Mouse (Mus musculus) heart, postnatal 0 days (tissue): ENCODE measurements at regions not wholly inside any gene's neighbourhood (a gene's known extent, or its start where the extent isn't known, plus 50 kb on each side); places are given as distances from the start of the nearest gene placed in this dataset.

Experiments
- ATAC-seq: fragments of 200-750 bp; cut with Nextera tagmentation; 2 replicates; pipeline ENCODE4 v1.8.0; 2017; ENCODE audit warnings: low read depth, moderate number of reproducible peaks, moderate library complexity; ENCODE audit not compliant: insufficient read depth
- DNase-seq: peaks from one replicate; pipeline ENCODE4 v3.0.0-alpha.2; 2016; ENCODE audit warnings: low spot score
- H3K27ac ChIP-seq: fragments of 300-500 bp; sonication (generic); 2 replicates; pipeline ENCODE4 v1.5.1; 2014; ENCODE audit warnings: low read depth, mild to moderate bottlenecking
- H3K27me3 ChIP-seq: fragments of 300-500 bp; sonication (generic); 2 replicates; pipeline ENCODE4 v1.6.1; 2014; ENCODE audit warnings: low read length, mixed read lengths; ENCODE audit not compliant: control insufficient read depth, insufficient read depth
- H3K36me3 ChIP-seq: fragments of 300-500 bp; sonication (generic); replicated peaks from 2 replicates; pipeline ENCODE4 v1.6.1; 2014; ENCODE audit warnings: low read length, mixed read lengths; ENCODE audit not compliant: control insufficient read depth, insufficient read depth
- H3K4me1 ChIP-seq: fragments of 300-500 bp; sonication (generic); 2 replicates; pipeline ENCODE4 v1.6.1; 2014; ENCODE audit warnings: antibody characterized with exemption; ENCODE audit not compliant: control insufficient read depth, insufficient read depth
- H3K4me2 ChIP-seq: fragments of 300-500 bp; sonication (generic); 2 replicates; pipeline ENCODE4 v1.6.1; 2014; ENCODE audit warnings: low read depth, mild to moderate bottlenecking, low read length, moderate library complexity
- H3K4me3 ChIP-seq: fragments of 300-500 bp; sonication (generic); 2 replicates; pipeline ENCODE4 v1.5.1; 2014; ENCODE audit warnings: low read depth, low read length
- H3K9ac ChIP-seq: fragments of 300-500 bp; sonication (generic); replicated peaks from 2 replicates; pipeline ENCODE4 v1.6.1; 2014; ENCODE audit warnings: low read depth, low read length, mixed read lengths
- H3K9me3 ChIP-seq: fragments of 300-500 bp; sonication (generic); replicated peaks from 2 replicates; pipeline ENCODE4 v1.6.1; 2016; ENCODE audit warnings: low read length; ENCODE audit not compliant: control insufficient read depth
- CTCF ChIP-seq: IDR thresholded peaks from 2 replicates; pipeline ENCODE4 v1.5.1; 2016; ENCODE audit warnings: antibody characterized with exemption, control low read depth, low read depth
- EP300 ChIP-seq: IDR thresholded peaks from 2 replicates; pipeline ENCODE4 v1.6.1; 2016; ENCODE audit warnings: antibody characterized with exemption, low read depth
- WGBS: fragments of 180-500 bp; shearing (Covaris S2); extraction: QIAGEN DNeasy Blood & Tissue Kit; methylation state at CpG from one replicate; pipeline ENCODE4 v1.1.7; 2014; 5-methylcytosine and 5-hydroxymethylcytosine counted together

DNA sequence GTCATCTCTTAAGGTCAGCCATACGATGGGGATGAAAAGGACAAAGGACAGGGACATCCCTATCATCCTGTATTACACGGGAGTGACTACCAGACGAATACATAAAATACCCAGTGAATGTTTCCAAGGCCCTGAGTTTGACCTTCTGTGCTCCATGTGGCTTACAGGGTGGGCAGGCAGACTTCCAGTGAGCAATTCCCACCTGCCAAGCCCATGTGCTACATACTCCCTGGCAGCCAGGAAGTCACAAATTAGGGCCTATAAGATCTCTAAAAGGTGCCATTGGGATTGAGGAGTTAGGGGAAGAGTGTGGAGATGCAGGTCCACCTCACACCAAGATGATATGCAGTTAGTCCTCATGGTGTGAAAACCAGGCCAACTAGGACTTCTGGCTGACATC is 233.1 kb upstream of the Kazn start:
- H3K27me3 ChIP-seq, result peaks cover 28% of the 10 kb centered on the region
- ATAC-seq (no peak), DNase-seq (no peak)
- TF ChIP-seq EP300, result no peak
- no peak for TF ChIP-seq CTCF
- H3K4me3 ChIP-seq, result no peak overlapping the region
- no peak overlapping the region for H3K27ac ChIP-seq
- no peak overlapping the region for H3K9ac ChIP-seq
- H3K36me3 ChIP-seq, result no peaks in the 10 kb centered on the region
- no peaks in the 10 kb centered on the region for H3K9me3 ChIP-seq
- 81% methylated on average over 3 of the region's 3 CpGs for WGBS
- no peaks in the 10 kb centered on the region for H3K4me1 ChIP-seq
- no peak overlapping the region for H3K4me2 ChIP-seq

DNA sequence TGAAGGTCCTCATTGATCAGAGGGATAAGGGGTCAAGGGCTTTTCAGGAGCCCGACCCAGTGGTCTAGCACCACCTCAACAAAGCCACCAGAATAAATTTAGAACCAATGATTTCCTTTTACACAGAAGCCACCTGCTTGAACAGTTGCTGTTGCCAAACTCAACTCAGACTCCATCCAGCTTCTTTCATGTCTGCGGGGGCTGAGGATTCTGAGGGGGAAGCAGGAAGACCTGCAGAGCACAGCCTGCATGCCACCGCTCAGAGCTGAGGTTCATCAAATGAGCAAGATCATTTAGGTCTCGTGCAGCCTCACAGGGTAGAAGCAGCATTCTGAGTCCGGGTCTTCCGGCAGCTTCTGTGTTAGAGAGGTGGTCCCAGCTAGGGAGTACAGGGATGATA is 231.6 kb upstream of the Kazn start:
- H3K27ac ChIP-seq, result no peak overlapping the region
- 74% methylated on average over 6 of the region's 6 CpGs for WGBS
- TF ChIP-seq CTCF (no peak), EP300 (no peak)
- no peaks in the 10 kb centered on the region for H3K36me3 ChIP-seq
- no peak for DNase-seq
- no peaks in the 10 kb centered on the region for H3K4me1 ChIP-seq
- H3K27me3 ChIP-seq, result peaks cover 27% of the 10 kb centered on the region
- no peaks in the 10 kb centered on the region for H3K9me3 ChIP-seq
- H3K4me3 ChIP-seq, result no peak overlapping the region
- H3K9ac ChIP-seq, result no peak overlapping the region
- ATAC-seq, result no peak
- no peak overlapping the region for H3K4me2 ChIP-seq

DNA sequence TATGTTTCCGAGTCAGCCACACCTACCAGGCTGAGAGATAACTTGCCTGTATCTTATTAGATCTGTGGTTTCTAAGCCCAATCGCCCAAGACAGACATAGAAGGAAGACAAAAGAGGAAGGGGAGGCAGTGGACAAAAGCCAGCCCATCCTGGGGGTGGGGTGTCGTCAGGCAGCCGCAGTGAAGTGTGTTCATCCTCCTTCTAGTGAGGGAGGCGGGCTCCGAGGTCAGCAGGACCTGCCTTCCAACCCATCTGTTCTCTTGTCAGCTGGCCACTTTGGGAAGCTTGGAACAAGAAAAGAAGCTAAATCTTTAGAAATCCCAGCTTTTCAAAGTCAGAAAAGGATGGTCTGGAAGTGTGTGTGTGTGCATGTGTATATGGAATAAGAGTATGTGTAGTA is 228.7 kb upstream of the Kazn start:
- no peak for ATAC-seq
- H3K9me3 ChIP-seq, result no peaks in the 10 kb centered on the region
- no peak overlapping the region for H3K4me2 ChIP-seq
- TF ChIP-seq EP300, result no peak
- 60% methylated on average over 6 of the region's 6 CpGs for WGBS
- no peak overlapping the region for H3K9ac ChIP-seq
- DNase-seq, result no peak
- H3K27ac ChIP-seq, result no peak overlapping the region
- no peaks in the 10 kb centered on the region for H3K4me1 ChIP-seq
- no peak overlapping the region for H3K4me3 ChIP-seq
- no peaks in the 10 kb centered on the region for H3K36me3 ChIP-seq
- 0 out of 2 replicates have a peak, but pooled peaks cover 7% of the 10 kb centered on the region for H3K27me3 ChIP-seq

DNA sequence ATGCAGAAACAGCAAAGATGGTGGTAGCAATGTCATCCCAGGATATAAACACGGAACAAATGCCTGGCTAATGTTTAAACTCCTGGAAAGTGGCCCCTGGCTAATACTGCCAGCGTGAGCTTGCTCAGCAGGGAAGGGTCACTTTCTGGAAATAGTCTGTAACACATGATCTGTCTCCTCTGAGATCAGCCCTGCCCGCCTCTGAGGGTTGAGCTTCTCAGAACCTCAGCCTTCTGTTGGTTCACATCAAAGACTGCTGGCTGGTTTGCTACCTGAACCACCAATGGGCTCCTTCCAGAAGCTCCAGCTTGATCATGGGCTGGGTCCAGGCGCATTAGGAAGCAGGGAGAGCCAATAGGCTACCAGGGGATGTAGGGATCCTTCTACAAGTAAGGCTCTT is 226.0 kb upstream of the Kazn start:
- TF ChIP-seq CTCF, result no peak
- TF ChIP-seq EP300, result no peak
- 83% methylated on average over 4 of the region's 4 CpGs for WGBS
- no peaks in the 10 kb centered on the region for H3K4me1 ChIP-seq
- no peaks in the 10 kb centered on the region for H3K36me3 ChIP-seq
- no peak for DNase-seq
- no peak overlapping the region for H3K27ac ChIP-seq
- 0 out of 2 replicates have a peak, but pooled peaks cover 3% of the 10 kb centered on the region for H3K27me3 ChIP-seq
- H3K4me2 ChIP-seq, result no peak overlapping the region
- no peak overlapping the region for H3K4me3 ChIP-seq
- H3K9ac ChIP-seq, result no peak overlapping the region
- ATAC-seq, result no peak
- H3K9me3 ChIP-seq, result no peaks in the 10 kb centered on the region

GRCm38 (mm10) chr4:142464066-142464465 is 224.9 kb upstream of the Kazn start:
- Histone ChIP-seq H3K4me3 (no peak overlapping the region), H3K27ac (no peak overlapping the region), H3K36me3 (no peaks in the 10 kb centered on the region), H3K4me1 (no peaks in the 10 kb centered on the region), H3K9me3 (no peaks in the 10 kb centered on the region), H3K4me2 (no peak overlapping the region), H3K27me3 (no peaks in the 10 kb centered on the region), H3K9ac (no peak overlapping the region)
- DNase-seq (no peak), ATAC-seq (no peak)
- 79% methylated on average over 6 of the region's 6 CpGs for WGBS
- TF ChIP-seq EP300, result no peak
- TF ChIP-seq CTCF, result no peak

DNA sequence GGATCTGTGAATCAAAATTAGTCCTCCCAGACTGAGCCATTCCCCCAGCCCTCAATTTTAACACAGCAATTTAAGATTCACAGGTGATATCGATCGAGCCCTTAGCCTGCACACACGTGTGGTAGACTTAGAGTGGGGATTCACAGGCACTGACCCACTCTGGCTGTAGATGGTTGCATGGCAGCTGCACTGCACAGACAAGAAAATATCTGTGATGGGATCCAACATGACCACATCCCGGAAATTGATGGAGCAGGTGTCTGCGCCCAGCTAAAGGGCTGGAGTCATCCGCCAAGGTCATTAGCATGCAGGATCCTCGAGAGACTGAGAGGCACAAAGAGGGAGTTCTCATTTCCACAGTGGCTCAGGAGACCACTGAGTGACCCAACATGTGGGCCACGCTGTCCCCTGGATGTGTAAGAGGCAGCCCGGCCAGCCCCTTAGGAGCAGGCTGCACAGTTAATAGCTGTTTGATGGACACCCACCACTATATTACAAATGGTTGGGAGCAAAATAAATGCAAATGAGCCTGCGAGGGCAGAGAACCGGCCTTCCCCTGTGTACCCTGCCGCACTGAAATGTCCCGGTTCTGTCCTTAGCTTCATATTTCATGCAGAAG is 221.4 kb upstream of the Kazn start:
- Histone ChIP-seq H3K9ac (no peak overlapping the region), H3K27ac (no peak overlapping the region), H3K9me3 (no peaks in the 10 kb centered on the region), H3K36me3 (no peaks in the 10 kb centered on the region), H3K4me1 (no peaks in the 10 kb centered on the region), H3K4me2 (no peak overlapping the region), H3K4me3 (no peak overlapping the region), H3K27me3 (no peaks in the 10 kb centered on the region)
- WGBS, result 83% methylated on average over 13 of the region's 13 CpGs
- TF ChIP-seq CTCF (no peak), EP300 (no peak)
- DNase-seq (no peak), ATAC-seq (no peak)
